Mouse (Mus musculus): Measurements from ENCODE around the gene Vax2.
A peak's percentile ranks its signal among the peaks of the same experiment; 100 is the strongest.

Gene Vax2

DNA sequence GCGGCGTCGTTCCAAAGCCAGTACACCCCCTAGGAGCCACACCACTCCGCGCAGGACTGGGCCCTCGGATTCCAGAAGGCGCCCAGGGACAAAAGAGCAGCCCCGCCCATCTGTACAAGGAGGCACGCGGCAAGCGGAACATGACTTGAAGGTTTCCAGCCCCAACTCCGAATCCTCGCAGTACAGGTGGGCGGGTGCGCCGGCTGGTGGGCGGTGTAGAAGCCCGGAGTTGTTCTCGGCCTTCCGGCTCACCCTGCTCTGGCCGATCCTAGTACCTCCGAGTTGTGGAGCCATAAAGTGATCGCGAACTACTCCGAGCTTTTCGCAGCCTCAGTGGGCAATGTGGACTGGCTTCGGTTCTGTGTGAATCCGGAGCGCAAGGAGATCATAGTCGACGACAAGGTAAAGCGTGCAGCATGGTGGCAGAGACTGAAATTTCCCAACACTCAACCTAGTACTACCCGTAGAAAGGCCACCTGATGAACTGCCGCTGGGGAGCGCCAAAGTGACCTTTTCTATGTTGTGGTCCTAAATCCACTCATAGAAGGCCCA is 51.9 kb downstream of the Vax2 start:
- peak; percentile 12 for DNase-seq (ENCODE audit: low read depth)

DNA sequence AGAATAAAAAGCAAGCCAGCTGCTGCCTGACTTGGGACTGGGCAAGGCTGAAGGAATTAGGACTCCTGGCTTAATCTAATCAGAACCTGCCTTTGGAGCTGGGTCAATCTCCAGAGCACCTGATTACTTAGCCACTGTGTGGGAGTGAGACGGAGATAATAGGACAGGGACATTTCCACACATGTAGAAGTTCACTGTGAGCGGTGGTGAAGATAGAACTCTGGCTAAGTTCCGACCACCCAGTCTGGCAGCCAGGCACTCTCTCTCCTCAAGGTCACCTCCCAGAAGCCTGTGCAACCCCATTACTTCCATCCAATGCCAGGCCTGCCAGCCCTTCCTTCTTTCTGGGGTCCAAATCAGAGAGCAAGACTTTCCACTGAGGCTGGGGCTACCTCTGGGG is 55.9 kb downstream of the Vax2 start:
- DNase-seq (ENCODE audit: low read depth), result no peak

DNA sequence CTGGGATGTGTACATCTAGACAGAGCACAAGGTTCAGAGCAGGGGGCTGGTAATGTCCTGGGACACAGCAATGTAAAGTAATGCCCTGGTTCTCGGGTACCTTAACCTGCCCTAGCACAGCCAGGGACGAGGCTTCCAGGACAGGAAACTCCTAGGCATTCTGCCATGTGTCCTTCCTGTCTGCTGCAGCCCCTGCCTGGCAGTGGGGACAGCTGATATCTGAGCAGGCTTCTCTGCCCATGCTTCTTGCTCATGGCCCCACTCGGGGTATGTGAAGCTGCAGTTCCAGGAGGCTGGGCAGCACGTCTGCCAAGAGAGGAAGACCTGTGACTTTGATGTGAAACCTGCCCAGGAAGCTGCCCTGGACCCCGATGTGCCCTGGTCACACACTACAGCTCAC is 57.4 kb downstream of the Vax2 start:
- no peak for DNase-seq (ENCODE audit: low read depth)

GRCm38 (mm10) chr6:83774126-83774525 is 63.1 kb downstream of the Vax2 start:
- DNase-seq (ENCODE audit: low read depth), result no peak

DNA sequence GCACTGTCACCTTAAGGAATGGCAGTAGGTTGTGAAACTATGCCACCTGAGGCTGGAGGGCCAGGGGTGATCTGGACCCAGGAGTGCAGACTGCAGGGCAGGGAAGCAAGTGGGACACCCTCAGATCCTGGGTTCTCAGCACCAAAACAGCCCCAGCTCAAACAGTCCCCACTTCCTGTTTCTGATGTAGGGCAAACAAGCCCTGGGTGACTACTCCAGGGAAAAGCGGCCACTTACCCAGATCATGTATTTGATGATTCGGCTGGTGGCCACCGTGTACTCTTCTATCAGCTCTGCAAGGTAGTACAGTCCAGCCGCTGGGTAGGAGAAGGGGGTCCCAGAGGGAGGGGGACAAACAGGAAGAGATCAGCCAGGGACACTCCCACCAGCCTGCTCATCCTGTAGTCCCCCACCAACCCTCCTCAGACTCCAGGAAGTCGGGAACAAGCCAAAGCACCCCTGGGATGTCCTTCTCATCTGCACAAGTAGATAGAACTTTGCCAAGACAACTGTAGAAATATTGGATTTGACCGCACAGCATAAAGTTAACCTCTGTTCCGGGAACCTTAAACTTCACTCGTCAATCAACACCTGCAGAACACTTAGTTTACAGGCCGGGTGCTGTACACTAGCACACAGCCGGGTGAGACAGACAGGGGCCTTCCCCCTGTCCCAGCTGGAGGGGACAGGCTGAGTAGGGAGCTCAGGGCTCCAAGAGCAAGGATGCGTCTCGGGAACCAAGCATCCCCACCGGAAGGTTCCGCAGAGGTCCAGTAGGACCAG is 63.9 kb downstream of the Vax2 start:
- peak; percentile 13 for DNase-seq (ENCODE audit: low read depth)

DNA sequence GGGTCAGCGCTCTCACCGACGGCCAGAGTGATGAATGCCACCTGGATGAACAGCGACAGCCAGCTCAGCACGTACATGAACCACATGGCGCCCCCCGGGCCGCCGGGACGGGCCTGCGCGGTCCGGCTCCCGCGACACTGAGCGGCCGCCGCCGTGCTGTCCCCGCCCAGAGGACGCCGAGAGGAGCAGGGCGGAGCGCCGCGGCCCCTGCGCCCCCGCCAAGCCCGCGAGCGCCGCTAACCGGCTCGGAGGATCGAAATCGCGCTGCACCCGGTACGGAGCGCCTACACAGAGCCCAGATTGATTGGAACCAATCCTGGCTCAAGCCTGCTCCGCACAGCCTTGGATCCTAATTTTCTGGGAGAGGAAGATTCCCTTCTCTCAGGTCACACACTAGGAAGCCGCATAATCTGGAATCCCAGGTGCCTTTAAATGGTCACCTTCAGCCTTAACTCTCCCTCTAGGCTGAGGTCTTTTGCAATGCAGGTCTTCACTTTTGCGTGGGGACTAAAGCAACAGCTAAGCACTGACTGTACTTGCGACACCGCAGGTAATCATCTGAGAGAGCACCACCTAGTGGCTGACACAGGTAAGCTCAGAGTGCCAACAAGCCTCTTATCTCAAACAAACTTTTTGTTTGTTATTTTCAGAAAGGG is 64.7 kb downstream of the Vax2 start, which contains the start of gene Tex261:
Tex261 (minus strand) TSS at position 176 of the 656 bp plus-strand sequence.
- DNase-seq (ENCODE audit: low read depth), result peak; percentile 74

DNA sequence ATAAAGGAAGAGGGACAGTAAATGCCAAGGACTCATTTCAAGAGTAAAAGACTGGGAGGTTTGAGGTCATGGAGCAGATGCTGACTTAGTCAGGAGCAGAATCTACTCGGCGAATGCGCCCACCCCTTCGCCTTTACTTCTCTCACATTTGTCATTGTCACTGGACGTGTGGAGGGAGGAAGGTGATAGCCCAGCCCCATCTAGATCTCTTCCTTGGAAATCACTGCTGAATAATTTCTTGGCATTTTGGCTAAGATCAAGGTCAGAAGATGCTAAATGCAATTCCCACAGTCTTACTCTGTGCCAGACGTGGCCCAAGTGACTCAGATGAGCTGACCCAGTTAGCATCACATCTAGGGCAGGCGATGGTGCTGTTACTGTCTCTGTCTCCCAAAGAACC is 67.2 kb downstream of the Vax2 start:
- DNase-seq (ENCODE audit: low read depth), result no peak

GRCm38 (mm10) chr6:83779026-83779425 is 68.0 kb downstream of the Vax2 start:
- DNase-seq (ENCODE audit: low read depth), result peak; percentile 39

DNA sequence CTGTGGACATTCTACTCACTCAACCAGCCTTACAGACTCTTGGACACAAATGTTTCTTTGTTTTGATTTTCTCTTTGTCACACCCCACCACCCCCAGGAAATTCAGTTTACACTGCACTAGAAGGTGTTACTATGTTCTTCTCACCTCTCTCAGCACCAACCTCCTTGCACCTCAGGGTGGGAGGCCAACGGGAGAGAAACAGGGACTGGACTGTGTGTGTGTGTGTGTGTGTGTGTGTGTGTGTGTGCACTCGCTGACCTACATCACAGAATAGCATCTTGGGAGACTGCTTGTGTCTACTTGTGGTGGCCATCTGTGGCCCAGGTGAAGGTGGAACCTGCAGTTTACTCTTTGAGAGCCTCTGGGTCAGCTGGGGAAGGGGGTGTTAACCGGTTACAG is 75.4 kb downstream of the Vax2 start:
- DNase-seq (ENCODE audit: low read depth), result no peak

All from c-Kit-positive CD71-negative TER-119-negative erythroid progenitor cells, embryonic 14.5 days (primary cell).